Mouse (Mus musculus): ENCODE measurements at regions not wholly inside any gene's neighbourhood (a gene's known extent, or its start where the extent isn't known, plus 50 kb on each side); places are given as distances from the start of the nearest gene placed in this dataset.

- ATAC-seq (ENCODE audit: insufficient read depth, low FRiP score, low read depth): no peak
- 61% methylated on average over 11 of the region's 13 CpGs for WGBS
- no peaks in the 10 kb centered on the region for H3K36me3 ChIP-seq
- no peaks in the 10 kb centered on the region for H3K4me1 ChIP-seq
- no peak overlapping the region for H3K4me2 ChIP-seq
- H3K9me3 ChIP-seq: no peaks in the 10 kb centered on the region
- no peak overlapping the region for H3K9ac ChIP-seq
- H3K4me3 ChIP-seq (replicated peaks): no peak overlapping the region
- H3K27ac ChIP-seq: no peak overlapping the region
- no peaks in the 10 kb centered on the region for H3K27me3 ChIP-seq (replicated peaks)
Observed at GRCm38 (mm10) chr13:72691783-72692729, 63.4 kb downstream of the Irx2 start.

GRCm38 (mm10) chr13:72707469-72707868 lies 78.8 kb downstream of the Irx2 start:
- 66% methylated on average over 3 of the region's 3 CpGs for WGBS
- Histone ChIP-seq H3K36me3 (no peaks in the 10 kb centered on the region), H3K27ac (no peak overlapping the region), H3K9ac (no peak overlapping the region), H3K4me2 (no peak overlapping the region), H3K9me3 (no peaks in the 10 kb centered on the region), H3K27me3 (replicated peaks) (no peaks in the 10 kb centered on the region), H3K4me3 (replicated peaks) (no peak overlapping the region), H3K4me1 (no peaks in the 10 kb centered on the region)
- ATAC-seq (ENCODE audit: insufficient read depth, low FRiP score, low read depth): no peak

- Histone ChIP-seq H3K9me3 (no peaks in the 10 kb centered on the region), H3K4me3 (replicated peaks) (no peak overlapping the region), H3K4me1 (no peaks in the 10 kb centered on the region), H3K27ac (no peak overlapping the region), H3K9ac (no peak overlapping the region), H3K36me3 (no peaks in the 10 kb centered on the region), H3K27me3 (replicated peaks) (no peaks in the 10 kb centered on the region), H3K4me2 (no peak overlapping the region)
- no peak for ATAC-seq (ENCODE audit: insufficient read depth, low FRiP score, low read depth)
- whole genome bisulfite sequencing: 42% methylated on average over 2 of the region's 2 CpGs
Observed at GRCm38 (mm10) chr13:72708728-72709127, 80.1 kb downstream of the Irx2 start.

GRCm38 (mm10) chr13:72710051-72710450 lies 81.4 kb downstream of the Irx2 start:
- H3K9me3 ChIP-seq: no peaks in the 10 kb centered on the region
- H3K4me3 ChIP-seq (replicated peaks): no peak overlapping the region
- no peak for ATAC-seq (ENCODE audit: insufficient read depth, low FRiP score, low read depth)
- H3K27me3 ChIP-seq (replicated peaks): no peaks in the 10 kb centered on the region
- 71% methylated on average over 5 of the region's 5 CpGs for WGBS
- H3K4me2 ChIP-seq: no peak overlapping the region
- no peak overlapping the region for H3K9ac ChIP-seq
- H3K36me3 ChIP-seq: no peaks in the 10 kb centered on the region
- no peak overlapping the region for H3K27ac ChIP-seq
- no peaks in the 10 kb centered on the region for H3K4me1 ChIP-seq

GRCm38 (mm10) chr13:72711136-72711535 lies 82.5 kb downstream of the Irx2 start:
- H3K9ac ChIP-seq: no peak overlapping the region
- no peaks in the 10 kb centered on the region for H3K4me1 ChIP-seq
- 36% methylated on average over 8 of the region's 8 CpGs for WGBS
- H3K4me2 ChIP-seq: no peak overlapping the region
- no peak overlapping the region for H3K27ac ChIP-seq
- H3K9me3 ChIP-seq: no peaks in the 10 kb centered on the region
- no peak overlapping the region for H3K4me3 ChIP-seq (replicated peaks)
- H3K36me3 ChIP-seq: no peaks in the 10 kb centered on the region
- no peaks in the 10 kb centered on the region for H3K27me3 ChIP-seq (replicated peaks)
- ATAC-seq (ENCODE audit: insufficient read depth, low FRiP score, low read depth): no peak

- no peak overlapping the region for H3K27ac ChIP-seq
- no peaks in the 10 kb centered on the region for H3K36me3 ChIP-seq
- no peak overlapping the region for H3K4me2 ChIP-seq
- H3K4me3 ChIP-seq (replicated peaks): no peak overlapping the region
- H3K9me3 ChIP-seq: no peaks in the 10 kb centered on the region
- H3K27me3 ChIP-seq (replicated peaks): no peaks in the 10 kb centered on the region
- no peaks in the 10 kb centered on the region for H3K4me1 ChIP-seq
- no peak overlapping the region for H3K9ac ChIP-seq
- ATAC-seq (ENCODE audit: insufficient read depth, low FRiP score, low read depth): no peak
- 53% methylated on average over 4 of the region's 4 CpGs for WGBS
Observed at GRCm38 (mm10) chr13:72711842-72712330, 83.3 kb downstream of the Irx2 start.

GRCm38 (mm10) chr13:72714793-72715192 lies 86.2 kb downstream of the Irx2 start:
- no peaks in the 10 kb centered on the region for H3K36me3 ChIP-seq
- 59% methylated on average over 7 of the region's 7 CpGs for WGBS
- no peak overlapping the region for H3K4me3 ChIP-seq (replicated peaks)
- H3K4me1 ChIP-seq: no peaks in the 10 kb centered on the region
- no peak overlapping the region for H3K4me2 ChIP-seq
- H3K9me3 ChIP-seq: no peaks in the 10 kb centered on the region
- no peak for ATAC-seq (ENCODE audit: insufficient read depth, low FRiP score, low read depth)
- no peaks in the 10 kb centered on the region for H3K27me3 ChIP-seq (replicated peaks)
- no peak overlapping the region for H3K27ac ChIP-seq
- no peak overlapping the region for H3K9ac ChIP-seq

GRCm38 (mm10) chr13:72715959-72716680 lies 87.5 kb downstream of the Irx2 start:
- H3K27ac ChIP-seq: no peak overlapping the region
- 50% methylated on average over 6 of the region's 6 CpGs for WGBS
- H3K4me3 ChIP-seq (replicated peaks): no peak overlapping the region
- H3K4me2 ChIP-seq: no peak overlapping the region
- no peak for ATAC-seq (ENCODE audit: insufficient read depth, low FRiP score, low read depth)
- no peaks in the 10 kb centered on the region for H3K4me1 ChIP-seq
- H3K9me3 ChIP-seq: no peaks in the 10 kb centered on the region
- no peaks in the 10 kb centered on the region for H3K27me3 ChIP-seq (replicated peaks)
- no peaks in the 10 kb centered on the region for H3K36me3 ChIP-seq
- no peak overlapping the region for H3K9ac ChIP-seq

- ATAC-seq (ENCODE audit: insufficient read depth, low FRiP score, low read depth): no peak
- 60% methylated on average over 9 of the region's 9 CpGs for WGBS
Observed at GRCm38 (mm10) chr13:72727126-72727525, 98.5 kb downstream of the Irx2 start.

GRCm38 (mm10) chr13:72735916-72736315 lies 107.3 kb downstream of the Irx2 start:
- H3K36me3 ChIP-seq: no peaks in the 10 kb centered on the region
- WGBS: 68% methylated on average over 8 of the region's 8 CpGs
- H3K9me3 ChIP-seq: no peaks in the 10 kb centered on the region
- H3K9ac ChIP-seq: no peak overlapping the region
- H3K27ac ChIP-seq: no peak overlapping the region
- no peak for ATAC-seq (ENCODE audit: insufficient read depth, low FRiP score, low read depth)
- no peak overlapping the region for H3K4me3 ChIP-seq (replicated peaks)
- H3K4me2 ChIP-seq: no peak overlapping the region
- no peaks in the 10 kb centered on the region for H3K4me1 ChIP-seq
- no peaks in the 10 kb centered on the region for H3K27me3 ChIP-seq (replicated peaks)

More at GRCm38 (mm10) chr13:72727126-72727525, 98.5 kb downstream of the Irx2 start:
- no peak overlapping the region for H3K4me2 ChIP-seq
- no peaks in the 10 kb centered on the region for H3K9me3 ChIP-seq
- H3K9ac ChIP-seq: no peak overlapping the region
- H3K27ac ChIP-seq: no peak overlapping the region
- H3K4me3 ChIP-seq (replicated peaks): no peak overlapping the region
- no peaks in the 10 kb centered on the region for H3K27me3 ChIP-seq (replicated peaks)
- no peaks in the 10 kb centered on the region for H3K36me3 ChIP-seq
- no peaks in the 10 kb centered on the region for H3K4me1 ChIP-seq

GRCm38 (mm10) chr13:72736992-72737391 lies 108.4 kb downstream of the Irx2 start:
- WGBS: 58% methylated on average over 8 of the region's 8 CpGs
- Histone ChIP-seq H3K4me3 (replicated peaks) (no peak overlapping the region), H3K27ac (no peak overlapping the region), H3K9ac (no peak overlapping the region), H3K4me2 (no peak overlapping the region), H3K9me3 (no peaks in the 10 kb centered on the region), H3K4me1 (no peaks in the 10 kb centered on the region), H3K27me3 (replicated peaks) (no peaks in the 10 kb centered on the region), H3K36me3 (no peaks in the 10 kb centered on the region)
- no peak for ATAC-seq (ENCODE audit: insufficient read depth, low FRiP score, low read depth)

GRCm38 (mm10) chr13:72747187-72747586 lies 118.6 kb downstream of the Irx2 start:
- 73% methylated on average over 3 of the region's 3 CpGs for WGBS
- Histone ChIP-seq H3K4me1 (no peaks in the 10 kb centered on the region), H3K9me3 (no peaks in the 10 kb centered on the region), H3K9ac (no peak overlapping the region), H3K4me3 (replicated peaks) (no peak overlapping the region), H3K36me3 (no peaks in the 10 kb centered on the region), H3K27ac (no peak overlapping the region), H3K4me2 (no peak overlapping the region), H3K27me3 (replicated peaks) (no peaks in the 10 kb centered on the region)
- no peak for ATAC-seq (ENCODE audit: insufficient read depth, low FRiP score, low read depth)

All from stomach, embryonic 15.5 days (tissue).